Mouse (Mus musculus) myocyte (in vitro differentiated cells): Measurements from ENCODE around the gene Spon1.

Experiments
- CEBPB ChIP-seq: IDR thresholded peaks from 2 replicates; pipeline ENCODE4 v1.6.1; 2011; ENCODE audit warnings: mild to moderate bottlenecking, moderate library complexity; ENCODE audit not compliant: poor library complexity, insufficient read depth, severe bottlenecking
- E2F4 ChIP-seq: IDR thresholded peaks from one replicate; pipeline ENCODE4 v1.6.1; 2011; ENCODE audit warnings: mild to moderate bottlenecking, control low read depth, moderate library complexity; ENCODE audit not compliant: insufficient read depth
- POLR2A ChIP-seq: IDR thresholded peaks from one replicate; pipeline ENCODE4 v1.6.1; 2011; ENCODE audit warnings: low read depth, mild to moderate bottlenecking, control low read depth, moderate library complexity; ENCODE audit not compliant: insufficient read length
- POLR2AphosphoS2 ChIP-seq: IDR thresholded peaks from one replicate; pipeline ENCODE4 v1.6.1; 2011; ENCODE audit warnings: low read depth, control low read depth; ENCODE audit not compliant: insufficient read length
- SRF ChIP-seq: IDR thresholded peaks from one replicate; pipeline ENCODE4 v1.6.1; 2011; ENCODE audit warnings: low read depth; ENCODE audit not compliant: control insufficient read depth, insufficient read length
- TCF3 ChIP-seq: IDR thresholded peaks from one replicate; pipeline ENCODE4 v1.6.1; 2011; ENCODE audit warnings: low read depth, control low read depth; ENCODE audit not compliant: insufficient read length

DNA sequence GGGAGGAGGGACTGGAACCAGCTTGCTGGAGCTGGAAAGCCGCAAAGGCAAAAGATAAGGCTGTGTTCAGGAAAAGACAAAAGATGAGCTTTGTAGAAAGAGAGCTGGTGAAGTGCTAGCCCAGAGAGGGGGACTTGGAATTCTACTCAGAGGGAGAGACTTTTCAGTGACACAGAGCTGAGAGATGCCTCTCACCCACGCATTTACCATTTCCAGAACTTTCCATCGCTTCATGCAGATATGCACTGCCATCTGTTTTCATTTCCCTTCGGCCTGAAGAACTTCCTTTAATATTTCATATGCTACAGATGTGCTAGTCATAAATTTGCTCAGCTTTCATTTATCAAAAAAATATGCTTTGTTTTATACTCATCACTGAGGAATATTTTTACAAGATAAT, 150.1 kb downstream of the Spon1 start:
- TF ChIP-seq POLR2A (no peak), POLR2AphosphoS2 (no peak), TCF3 (no peak), CEBPB (no peak), SRF (no peak), E2F4 (no peak)
